Mouse (Mus musculus) bone marrow, adult 2 months (tissue): ENCODE data around the gene Pex1. TPM values are rescaled to one million over a fixed set of nuclear protein-coding genes. Genes with fewer than 3 reads are reported as not detected.
"Not testable (repeated sequence)": the region's sequence is repeated elsewhere in the genome, so short reads cannot be mapped to it uniquely, and the experiment has no call there.

ENCODE experiments used
- H3K27ac ChIP-seq: fragments of 200-500 bp; 2 replicates; pipeline ENCODE4 v1.5.1; 2012; ENCODE audit warnings: low read depth, mild to moderate bottlenecking, control low read depth, inconsistent platforms, low read length; ENCODE audit not compliant: control insufficient read depth, poor library complexity, insufficient read depth
- H3K4me1 ChIP-seq: fragments of 200-500 bp; 2 replicates; pipeline ENCODE4 v1.6.1; 2011; ENCODE audit warnings: low read length; ENCODE audit not compliant: control insufficient read depth, insufficient read depth
- H3K4me3 ChIP-seq: fragments of 200-500 bp; replicated peaks from 2 replicates; pipeline ENCODE3; 2011; ENCODE audit warnings: mild to moderate bottlenecking, low read depth, low read length, control low read depth; ENCODE audit not compliant: control insufficient read depth
- CTCF ChIP-seq: fragments of 200-500 bp; IDR thresholded peaks from 2 replicates; pipeline ENCODE4 v1.5.1; 2011; ENCODE audit warnings: low read length, control low read depth; ENCODE audit not compliant: control insufficient read depth, insufficient read depth
- POLR2A ChIP-seq: fragments of 200-500 bp; IDR thresholded peaks from 2 replicates; pipeline ENCODE4 v1.6.1; 2011; ENCODE audit warnings: low read depth, mild to moderate bottlenecking, control low read depth, low read length, borderline replicate concordance; ENCODE audit not compliant: control insufficient read depth
- WGBS: fragments of 180-500 bp; shearing (Covaris S2); methylation state at CpG from one replicate; pipeline ENCODE4 v1.1.7; 2018; 5-methylcytosine and 5-hydroxymethylcytosine counted together
- polyA plus RNA-seq: library from polyadenylated mRNA; stranded (reverse); fragments of >200 nt; gene quantifications from 2 replicates; pipeline ENCODE4 v1.2.4, GENCODE M21; 2011; ENCODE audit warnings: low replicate concordance; ENCODE audit not compliant: missing spikeins, insufficient read depth, insufficient read length

The Pex1 gene
- polyA plus RNA-seq, 1 experiment: 17.4 TPM

GRCm38 (mm10) chr5:3597171-3597570 is 1.3 kb downstream of the Pex1 start:
- TF ChIP-seq POLR2A (no peak), CTCF (no peak)
- Histone ChIP-seq H3K27ac (no peak overlapping the region), H3K4me3 (no peak overlapping the region), H3K4me1 (no peaks in the 10 kb centered on the region)

DNA sequence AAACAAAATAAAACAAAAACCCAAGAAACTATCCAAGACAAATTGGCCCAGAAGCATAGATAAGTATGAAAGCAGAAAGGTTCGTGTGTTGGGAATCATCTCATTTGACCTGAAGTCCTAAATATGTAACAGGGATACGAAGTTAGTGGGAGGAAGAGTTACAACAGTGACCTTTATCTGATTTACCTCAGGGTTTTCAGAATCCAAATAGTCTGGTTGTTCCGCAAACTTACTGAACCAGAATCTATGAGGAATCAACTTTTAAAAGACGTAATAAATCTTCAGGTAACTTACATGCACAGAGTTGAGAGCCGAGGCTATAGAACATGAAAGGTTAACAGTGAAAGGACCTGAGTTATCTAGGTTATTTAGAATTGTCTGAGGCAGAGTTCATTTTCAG is 2.9 kb downstream of the Pex1 start:
- H3K4me3 ChIP-seq: no peak overlapping the region
- WGBS: 86% methylated on average over 5 of the region's 5 CpGs
- no peak for TF ChIP-seq POLR2A
- TF ChIP-seq CTCF: no peak
- no peak overlapping the region for H3K27ac ChIP-seq
- no peaks in the 10 kb centered on the region for H3K4me1 ChIP-seq

- Histone ChIP-seq H3K27ac (no peak overlapping the region), H3K4me1 (no peaks in the 10 kb centered on the region), H3K4me3 (no peak overlapping the region)
- WGBS: 74% methylated on average over 1 of the region's 1 CpGs
- no peak for TF ChIP-seq CTCF
- no peak for TF ChIP-seq POLR2A
Measured at GRCm38 (mm10) chr5:3600298-3600697, 4.4 kb downstream of the Pex1 start.

DNA sequence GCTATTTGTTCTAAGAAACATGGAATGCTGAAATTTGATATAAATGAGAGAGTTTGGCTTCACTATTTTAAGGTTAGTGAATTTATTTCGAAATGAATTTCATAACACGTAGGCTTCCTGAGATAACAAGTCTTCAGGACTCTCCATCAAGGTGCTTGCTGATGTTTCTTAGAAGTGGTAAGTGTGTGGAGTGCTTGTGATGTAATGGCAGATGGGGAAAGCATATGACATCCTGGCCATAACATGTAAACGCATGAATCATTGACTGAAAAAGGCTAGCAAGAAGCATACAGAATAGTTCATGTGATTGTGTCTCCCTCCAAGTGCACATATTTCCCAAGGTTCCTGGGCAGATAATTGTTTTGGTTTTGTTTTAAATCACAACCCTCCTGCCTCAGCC is 4.9 kb downstream of the Pex1 start:
- 69% methylated on average over 3 of the region's 3 CpGs for WGBS
- TF ChIP-seq CTCF: no peak
- TF ChIP-seq POLR2A: no peak

GRCm38 (mm10) chr5:3607114-3607513 is 11.2 kb downstream of the Pex1 start:
- no peak for TF ChIP-seq CTCF
- no peak for TF ChIP-seq POLR2A

More for the DNA sequence above, 4.9 kb downstream of the Pex1 start:
- H3K4me3 ChIP-seq: no peak overlapping the region
- H3K27ac ChIP-seq: no peak overlapping the region
- H3K4me1 ChIP-seq: no peaks in the 10 kb centered on the region

DNA sequence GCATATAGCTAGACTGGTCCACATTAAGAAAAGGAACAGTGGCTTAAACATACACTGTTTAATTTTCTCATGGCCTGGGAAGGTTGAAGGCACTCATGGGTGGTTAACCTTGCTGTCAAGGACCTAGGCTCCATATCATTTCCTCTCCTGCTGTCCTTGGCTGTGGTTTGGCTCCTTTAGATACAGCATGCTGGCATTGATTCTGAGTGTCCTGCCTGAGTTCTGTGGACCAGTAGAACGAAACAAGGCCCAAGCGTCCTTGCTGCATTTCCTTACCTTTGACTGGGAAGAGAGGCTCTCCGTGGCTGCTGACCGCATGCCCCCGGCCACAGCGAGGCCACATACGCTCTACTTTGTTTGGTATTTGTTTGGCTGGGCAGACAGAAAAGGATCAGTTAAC is 13.4 kb downstream of the Pex1 start:
- Histone ChIP-seq H3K27ac (no peak overlapping the region), H3K4me1 (no peaks in the 10 kb centered on the region), H3K4me3 (no peak overlapping the region)
- TF ChIP-seq POLR2A (no peak), CTCF (no peak)
- 93% methylated on average over 7 of the region's 7 CpGs for WGBS

More at GRCm38 (mm10) chr5:3607114-3607513, 11.2 kb downstream of the Pex1 start:
- Histone ChIP-seq H3K27ac (no peak overlapping the region), H3K4me3 (no peak overlapping the region), H3K4me1 (no peaks in the 10 kb centered on the region)
- 91% methylated on average over 9 of the region's 9 CpGs for WGBS

DNA sequence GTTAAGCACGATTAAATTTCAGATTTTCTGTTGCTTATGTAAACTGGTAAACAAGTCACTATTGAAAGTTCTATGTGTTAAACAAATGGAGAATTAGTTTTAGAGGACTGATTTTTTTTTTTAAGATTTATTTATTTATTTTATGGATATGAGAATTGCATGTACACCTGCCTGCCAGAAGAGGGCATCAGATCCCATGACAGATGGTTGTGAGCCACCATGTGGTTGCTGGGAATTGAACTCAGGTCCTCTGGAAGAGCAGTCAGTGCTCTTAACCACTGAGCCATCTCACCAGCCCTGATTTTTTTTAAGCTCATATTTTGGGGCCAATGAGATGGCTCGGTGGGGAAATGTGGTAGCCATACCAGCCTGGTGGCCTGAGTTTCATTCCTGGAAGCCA is 16.0 kb downstream of the Pex1 start:
- H3K27ac ChIP-seq, H3K4me1 ChIP-seq, H3K4me3 ChIP-seq: not testable (repeated sequence)
- WGBS: 86% methylated on average over 2 of the region's 2 CpGs

- no peaks in the 10 kb centered on the region for H3K4me1 ChIP-seq
- TF ChIP-seq POLR2A: no peak
- WGBS: 92% methylated on average over 7 of the region's 7 CpGs
Measured at GRCm38 (mm10) chr5:3620486-3620885, 24.6 kb downstream of the Pex1 start.

GRCm38 (mm10) chr5:3630055-3630454 is 34.2 kb downstream of the Pex1 start:
- TF ChIP-seq CTCF (no peak), POLR2A (no peak)
- no peaks in the 10 kb centered on the region for H3K4me1 ChIP-seq
- H3K27ac ChIP-seq: no peak overlapping the region
- no peak overlapping the region for H3K4me3 ChIP-seq
- 87% methylated on average over 5 of the region's 5 CpGs for WGBS

More at GRCm38 (mm10) chr5:3620486-3620885, 24.6 kb downstream of the Pex1 start:
- Histone ChIP-seq H3K27ac (no peak overlapping the region), H3K4me3 (no peak overlapping the region)
